ENCODE assay signal across 7 mouse cellular contexts in genomic region chr8:123707137-123707536, GRCm38 (mm10).
"Had no signal": no experiment of that assay in that cellular context is flagged by ENCODE, and none has a peak within 500 bp of the region (broad histone marks: within the 10 kb centered on the region; RNA-seq: fewer than 3 reads in every experiment).

No protein-coding gene starts in this region.

- DNase-seq: kidney, adult 11 months; kidney, adult 9 months; kidney, postnatal 4 days; lung, adult 18-20 months; thymus, postnatal 36 days had no signal

- ATAC-seq: hindbrain, postnatal 0 days; midbrain, embryonic 13.5 days had no signal
